ENCODE assay signal across 8 mouse cellular contexts in the genomic region with DNA sequence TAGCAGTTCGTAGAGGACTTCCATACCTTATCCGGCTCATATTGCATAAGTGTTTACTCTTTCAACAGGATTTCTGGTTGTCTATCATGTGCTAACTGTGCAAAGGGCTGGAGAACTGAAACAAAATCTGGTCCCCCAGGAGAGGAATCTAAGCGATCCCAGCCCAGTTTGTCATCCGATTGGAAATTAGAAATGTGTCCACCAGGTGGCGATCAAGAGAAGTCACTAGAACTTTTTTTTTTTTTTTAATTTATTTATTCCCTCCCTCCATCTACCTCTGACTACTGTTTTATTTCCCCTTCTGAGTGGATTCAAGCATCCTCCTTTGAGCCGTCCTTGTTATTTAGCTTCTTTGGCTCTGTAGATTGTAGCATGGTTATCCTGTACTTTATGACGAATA. TPM values are rescaled to one million over a fixed set of nuclear protein-coding genes. Genes with fewer than 3 reads are reported as not detected.
DNase-seq lines count a peak whose midpoint lies in the region; ATAC-seq lines count a peak whose summit lies in the region.

No protein-coding gene starts in this region.

- H3K9me3 ChIP-seq in midbrain, embryonic 11.5 days (ENCODE audit: control insufficient read depth, low read length): no peaks in the 10 kb centered on the region
- H3K9me3 ChIP-seq in midbrain, embryonic 15.5 days: no peaks in the 10 kb centered on the region

- H3K9ac ChIP-seq in midbrain, embryonic 11.5 days (ENCODE audit: low read length): no peak overlapping the region
- H3K9ac ChIP-seq in midbrain, embryonic 15.5 days: no peak overlapping the region

- no peaks in the 10 kb centered on the region for H3K27me3 ChIP-seq in midbrain, embryonic 11.5 days (ENCODE audit: control insufficient read depth, insufficient read depth, low read length)
- H3K27me3 ChIP-seq in midbrain, embryonic 15.5 days (replicated peaks): no peaks in the 10 kb centered on the region

- no peaks in the 10 kb centered on the region for H3K36me3 ChIP-seq in midbrain, embryonic 11.5 days (ENCODE audit: control insufficient read depth, insufficient read depth, low read length)
- no peaks in the 10 kb centered on the region for H3K36me3 ChIP-seq in midbrain, embryonic 15.5 days (replicated peaks)

- ATAC-seq in midbrain, embryonic 11.5 days (ENCODE audit: low FRiP score): no peak
- no peak for ATAC-seq in midbrain, embryonic 15.5 days (replicated peaks)
- ATAC-seq in megakaryocyte-erythroid progenitor cell, adult 5-6 weeks (replicated peaks; ENCODE audit: low FRiP score, low TSS enrichment, poor library complexity, severe bottlenecking): no peak

- H3K27ac ChIP-seq in midbrain, embryonic 11.5 days (ENCODE audit: low read depth, low read length): no peak overlapping the region
- H3K27ac ChIP-seq in midbrain, embryonic 15.5 days: no peak overlapping the region

- peak; percentile 96 for DNase-seq in midbrain, embryonic 11.5 days (ENCODE audit: low spot score, missing footprints)
- peak; percentile 49 for DNase-seq in T-cell, adult 2 months (ENCODE audit: low spot score)
- DNase-seq in embryo, embryonic 10 days (ENCODE audit: low spot score): peak; percentile 85
- DNase-seq in heart, postnatal 14 days: peak; percentile 67 to 87
- peak; percentile 23 to 24 for DNase-seq in left cerebral cortex, adult 8-10 months (ENCODE audit: low spot score in 2 of 2)
- peak; percentile 19 for DNase-seq in ovary, postnatal 36 days (ENCODE audit: low spot score)

- H3K4me1 ChIP-seq in midbrain, embryonic 11.5 days (ENCODE audit: control insufficient read depth, insufficient read depth, low read length): no peaks in the 10 kb centered on the region
- H3K4me1 ChIP-seq in midbrain, embryonic 15.5 days: no peaks in the 10 kb centered on the region

- 31% methylated on average over 7 of the region's 7 CpGs for WGBS in midbrain, embryonic 11.5 days
- WGBS in midbrain, embryonic 15.5 days: 36% methylated on average over 7 of the region's 7 CpGs

- no peak overlapping the region for H3K4me2 ChIP-seq in midbrain, embryonic 11.5 days
- H3K4me2 ChIP-seq in midbrain, embryonic 15.5 days: no peak overlapping the region

- no peak overlapping the region for H3K4me3 ChIP-seq in midbrain, embryonic 11.5 days (ENCODE audit: low read depth, low read length)
- H3K4me3 ChIP-seq in midbrain, embryonic 15.5 days: no peak overlapping the region

- intact Hi-C loops in heart, postnatal 14 days (cut with DNase I): no loop called here

RNA-seq across cellular contexts. Expression of gene Phgdh, which starts 14.1 kb away (rescaled TPM):
- 317 and 361 TPM in 2 replicates for polyA plus RNA-seq in midbrain, embryonic 11.5 days (2014; fragmentation: Nextera tagmentation; extraction: Ambion mirVana)
- 113 and 142 TPM in 2 replicates for polyA plus RNA-seq in midbrain, embryonic 15.5 days (2015; fragmentation: Nextera tagmentation; extraction: Ambion mirVana)
- total RNA-seq in heart, postnatal 14 days (2021): 1 to 10 TPM; 4.0 to 4.6 TPM
- 10 to 100 TPM; 63.1 to 66.4 (median 64.7) TPM for total RNA-seq in left cerebral cortex, adult 8-10 months (2022)
- 83.5 and 118 TPM in 2 replicates for total RNA-seq in megakaryocyte-erythroid progenitor cell, adult 5-6 weeks (2014; fragmentation: Nextera tagmentation)
- 222 and 272 TPM in 2 replicates for total RNA-seq in megakaryocyte-erythroid progenitor cell, adult 5-6 weeks (2017)

RNA-seq across cellular contexts. Expression of gene Zfp697, which starts 28.4 kb away (rescaled TPM):
- polyA plus RNA-seq in midbrain, embryonic 11.5 days (2014; fragmentation: Nextera tagmentation; extraction: Ambion mirVana): 9.5 and 10.2 TPM in 2 replicates
- 19.8 TPM in 2 replicates for polyA plus RNA-seq in midbrain, embryonic 15.5 days (2015; fragmentation: Nextera tagmentation; extraction: Ambion mirVana)
- 1 to 10 TPM; 6.1 to 7.3 TPM for total RNA-seq in heart, postnatal 14 days (2021)
- 10 to 100 TPM; 26.9 to 30.8 (median 27.6) TPM for total RNA-seq in left cerebral cortex, adult 8-10 months (2022)
- total RNA-seq in megakaryocyte-erythroid progenitor cell, adult 5-6 weeks (2014; fragmentation: Nextera tagmentation): not detected in 2 replicates
- 0.19 TPM in 1 of 2 replicates, not detected in the other for total RNA-seq in megakaryocyte-erythroid progenitor cell, adult 5-6 weeks (2017)

Comparison
In these comparisons a context has a peak if more than half of its experiments do, and no peak if none do; other contexts are left out.
1. DNase-seq: peak in every context shown above with its lines; median percentile 96 in midbrain, embryonic 11.5 days; 85 in embryo, embryonic 10 days; 77 in heart, postnatal 14 days; 49 in T-cell, adult 2 months; 24 in left cerebral cortex, adult 8-10 months; 19 in ovary, postnatal 36 days.
2. RNA of gene Phgdh, which starts 14.1 kb away (total RNA-seq): 83.5 to 272 TPM in megakaryocyte-erythroid progenitor cell, adult 5-6 weeks and 63.1 to 66.4 TPM in left cerebral cortex, adult 8-10 months; 4.0 to 4.6 TPM in heart, postnatal 14 days; every median in the first group is over 10 times any median in the second.
3. RNA of gene Zfp697, which starts 28.4 kb away (total RNA-seq): 26.9 to 30.8 TPM in left cerebral cortex, adult 8-10 months and 6.1 to 7.3 TPM in heart, postnatal 14 days; 0.19 TPM in megakaryocyte-erythroid progenitor cell, adult 5-6 weeks; every median in the first group is over 4 times any median in the second.